Mouse (Mus musculus) midbrain, embryonic 16.5 days (tissue): ENCODE results near the gene Rps11. TPM values are rescaled to one million over a fixed set of nuclear protein-coding genes. Genes with fewer than 3 reads are reported as not detected.

Experiments used
- ATAC-seq: fragments of 200-750 bp; cut with Nextera tagmentation; 2 replicates; pipeline ENCODE4 v1.8.0; 2017; ENCODE audit warnings: moderate TSS enrichment
- H3K27ac ChIP-seq: fragments of 300-500 bp; sonication (generic); 2 replicates; pipeline ENCODE4 v1.5.1; 2014; ENCODE audit warnings: mild to moderate bottlenecking, low read length, mixed read lengths
- H3K27me3 ChIP-seq: fragments of 300-500 bp; sonication (generic); 2 replicates; pipeline ENCODE4 v1.6.1; 2014; ENCODE audit warnings: low read depth, low read length, mixed read lengths; ENCODE audit not compliant: control insufficient read depth, insufficient read depth
- H3K36me3 ChIP-seq: fragments of 300-500 bp; sonication (generic); 2 replicates; pipeline ENCODE4 v1.6.1; 2014; ENCODE audit warnings: mild to moderate bottlenecking, low read length, moderate library complexity, mixed read lengths; ENCODE audit not compliant: control insufficient read depth, insufficient read depth
- H3K4me1 ChIP-seq: fragments of 300-500 bp; sonication (generic); 2 replicates; pipeline ENCODE4 v1.6.1; 2014; ENCODE audit warnings: mild to moderate bottlenecking, low read length, mixed read lengths; ENCODE audit not compliant: control insufficient read depth, insufficient read depth
- H3K4me2 ChIP-seq: fragments of 300-500 bp; sonication (generic); 2 replicates; pipeline ENCODE4 v1.6.1; 2014; ENCODE audit warnings: mild to moderate bottlenecking, low read length, mixed read lengths
- H3K4me3 ChIP-seq: fragments of 300-500 bp; sonication (generic); 2 replicates; pipeline ENCODE4 v1.5.1; 2014; ENCODE audit warnings: low read depth, mild to moderate bottlenecking, low read length, moderate library complexity, mixed read lengths
- H3K9ac ChIP-seq: fragments of 300-500 bp; sonication (generic); 2 replicates; pipeline ENCODE4 v1.6.1; 2014; ENCODE audit warnings: low read depth, low read length, mixed read lengths
- H3K9me3 ChIP-seq: fragments of 300-500 bp; sonication (generic); replicated peaks from 2 replicates; pipeline ENCODE4 v1.6.1; 2014; ENCODE audit warnings: mild to moderate bottlenecking, low read length, mixed read lengths; ENCODE audit not compliant: control insufficient read depth, poor library complexity, severe bottlenecking
- WGBS: fragments of 180-500 bp; shearing (Covaris S2); extraction: QIAGEN DNeasy Blood & Tissue Kit; methylation state at CpG from one replicate; pipeline ENCODE4 v1.1.7; 2014; 5-methylcytosine and 5-hydroxymethylcytosine counted together
- polyA plus RNA-seq: library from polyadenylated mRNA; unstranded; fragments of >200 nt; fragmentation: Nextera tagmentation; extraction: Ambion mirVana; gene quantifications from 2 replicates; pipeline ENCODE4 v1.2.1, GENCODE M21; 2015

Gene Rps11
- polyA plus RNA-seq, 1 experiment from 2014 or later = 657 TPM

DNA sequence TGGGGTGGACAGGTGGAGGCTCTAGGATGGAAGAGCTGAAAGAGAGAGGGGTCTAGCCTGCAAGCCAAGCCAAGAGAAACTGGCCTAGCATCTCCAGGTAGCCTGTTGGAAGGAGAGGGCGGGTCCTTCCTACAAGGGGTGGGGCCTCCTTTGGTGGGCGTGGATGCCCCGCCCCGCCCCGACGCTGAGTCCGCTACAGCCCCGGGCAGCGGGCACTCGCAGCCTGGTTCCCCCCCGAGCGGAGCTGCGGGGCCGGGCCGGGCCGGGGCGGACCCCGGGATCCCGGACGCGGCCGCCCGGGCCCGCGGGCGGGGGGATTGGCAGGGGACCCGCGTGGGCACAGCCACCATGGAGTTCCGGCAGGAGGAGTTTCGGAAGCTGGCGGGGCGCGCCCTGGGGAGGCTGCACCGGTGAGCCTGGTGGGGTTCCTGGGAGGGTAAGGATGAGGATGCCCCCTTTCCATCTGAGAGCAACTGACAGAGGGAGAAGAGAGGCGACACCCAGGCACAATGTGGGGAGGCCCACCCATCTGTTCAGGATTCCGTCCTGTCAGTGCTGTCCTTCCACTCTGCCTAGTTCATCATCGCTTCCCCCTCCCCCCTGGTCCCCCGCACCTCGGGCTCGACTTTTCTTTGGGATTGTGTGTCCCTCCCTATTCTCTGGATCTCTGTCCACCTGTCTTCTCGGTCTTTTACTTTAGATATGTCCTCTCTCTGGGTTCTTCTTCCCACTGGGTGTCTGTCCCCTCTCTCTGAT, 39.7 kb upstream of the Rps11 start, which contains the start of gene Slc17a7:
TSS of gene Slc17a7 (plus strand) at position 215 of the 756 bp plus-strand sequence.
- Histone ChIP-seq H3K36me3 (peaks cover 6% of the 10 kb centered on the region; the same call in 1 of the 2 replicates), H3K9ac (peak within 1 kb of the TSS; percentile 44; the same call in 1 of the 2 replicates), H3K27me3 (peaks cover 54% of the 10 kb centered on the region), H3K4me3 (peak within 1 kb of the TSS; percentile 36), H3K27ac (no peak within 1 kb of the TSS), H3K4me1 (peaks cover 20% of the 10 kb centered on the region), H3K4me2 (peak within 1 kb of the TSS; percentile 57), H3K9me3 (no peaks in the 10 kb centered on the region)
- WGBS = 1% methylated on average over 39 of the region's 41 CpGs
- no peak for ATAC-seq

DNA sequence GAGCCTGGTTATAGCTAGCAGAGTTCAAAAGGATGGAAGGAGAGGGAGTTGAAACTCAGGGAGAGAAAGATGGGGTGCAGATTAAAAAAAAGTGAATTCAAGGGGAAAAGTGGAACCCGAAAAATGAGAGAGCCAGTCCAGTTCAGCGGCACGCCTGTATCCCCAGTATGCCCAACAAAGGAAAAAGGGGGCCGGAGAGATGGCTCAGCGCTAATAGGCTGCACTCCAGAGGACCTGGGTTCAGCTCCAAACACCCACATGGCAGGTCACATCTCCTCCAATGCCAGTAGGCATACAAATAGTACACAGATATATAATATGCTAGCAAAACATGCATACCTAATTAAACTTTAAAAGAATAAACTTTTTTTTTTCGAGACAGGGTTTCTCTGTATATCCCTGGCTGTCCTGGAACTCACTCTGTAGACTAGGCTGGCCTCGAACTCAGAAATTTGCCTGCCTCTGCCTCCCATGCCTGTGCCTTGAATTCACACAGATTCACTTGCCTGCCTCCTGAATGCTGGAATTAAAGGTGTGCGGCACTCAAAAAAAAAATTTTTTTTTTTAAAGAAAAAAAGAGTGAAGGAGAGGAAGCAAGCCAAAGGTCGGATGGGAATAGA, 38.9 kb upstream of the Rps11 start:
- peaks cover 46% of the 10 kb centered on the region for H3K27me3 ChIP-seq
- no peak overlapping the region for H3K27ac ChIP-seq
- H3K9ac ChIP-seq = no peak overlapping the region
- peaks cover 11% of the 10 kb centered on the region; the same call in 1 of the 2 replicates for H3K36me3 ChIP-seq
- H3K4me1 ChIP-seq = peaks cover 14% of the 10 kb centered on the region
- no peaks in the 10 kb centered on the region for H3K9me3 ChIP-seq
- no peak overlapping the region for H3K4me3 ChIP-seq
- ATAC-seq = no peak
- H3K4me2 ChIP-seq = no peak overlapping the region; the same call in 1 of the 2 replicates
- WGBS = 67% methylated on average over 9 of the region's 9 CpGs

DNA sequence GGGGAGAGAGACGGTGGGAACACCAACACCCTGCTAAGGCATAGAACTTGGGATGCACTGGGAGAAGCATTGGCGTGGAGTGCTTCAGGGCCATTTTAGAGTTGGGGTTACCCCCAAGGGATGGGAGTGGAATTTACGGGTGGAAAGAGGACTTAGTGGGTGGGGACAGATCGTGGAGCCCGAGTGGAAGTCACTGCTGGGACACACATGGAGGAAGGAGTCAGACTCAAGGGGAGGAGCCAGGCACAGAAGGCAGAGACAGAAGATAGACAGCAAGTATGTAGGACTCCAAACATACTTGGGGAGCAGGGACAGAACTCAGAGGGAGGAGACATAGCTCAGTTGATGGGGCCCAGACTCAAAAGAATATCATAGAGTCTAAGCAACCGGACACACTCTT, 38.3 kb upstream of the Rps11 start:
- Histone ChIP-seq H3K4me3 (peak overlapping the region; percentile 44), H3K36me3 (peaks cover 11% of the 10 kb centered on the region), H3K4me2 (peak overlapping the region; percentile 86), H3K27ac (peak overlapping the region; percentile 39), H3K9ac (peak overlapping the region; percentile 56), H3K4me1 (peaks cover 8% of the 10 kb centered on the region), H3K9me3 (no peaks in the 10 kb centered on the region), H3K27me3 (peaks cover 41% of the 10 kb centered on the region)
- ATAC-seq = peak; percentile 13; the same call in 1 of the 2 replicates
- 23% methylated on average over 6 of the region's 6 CpGs for WGBS

DNA sequence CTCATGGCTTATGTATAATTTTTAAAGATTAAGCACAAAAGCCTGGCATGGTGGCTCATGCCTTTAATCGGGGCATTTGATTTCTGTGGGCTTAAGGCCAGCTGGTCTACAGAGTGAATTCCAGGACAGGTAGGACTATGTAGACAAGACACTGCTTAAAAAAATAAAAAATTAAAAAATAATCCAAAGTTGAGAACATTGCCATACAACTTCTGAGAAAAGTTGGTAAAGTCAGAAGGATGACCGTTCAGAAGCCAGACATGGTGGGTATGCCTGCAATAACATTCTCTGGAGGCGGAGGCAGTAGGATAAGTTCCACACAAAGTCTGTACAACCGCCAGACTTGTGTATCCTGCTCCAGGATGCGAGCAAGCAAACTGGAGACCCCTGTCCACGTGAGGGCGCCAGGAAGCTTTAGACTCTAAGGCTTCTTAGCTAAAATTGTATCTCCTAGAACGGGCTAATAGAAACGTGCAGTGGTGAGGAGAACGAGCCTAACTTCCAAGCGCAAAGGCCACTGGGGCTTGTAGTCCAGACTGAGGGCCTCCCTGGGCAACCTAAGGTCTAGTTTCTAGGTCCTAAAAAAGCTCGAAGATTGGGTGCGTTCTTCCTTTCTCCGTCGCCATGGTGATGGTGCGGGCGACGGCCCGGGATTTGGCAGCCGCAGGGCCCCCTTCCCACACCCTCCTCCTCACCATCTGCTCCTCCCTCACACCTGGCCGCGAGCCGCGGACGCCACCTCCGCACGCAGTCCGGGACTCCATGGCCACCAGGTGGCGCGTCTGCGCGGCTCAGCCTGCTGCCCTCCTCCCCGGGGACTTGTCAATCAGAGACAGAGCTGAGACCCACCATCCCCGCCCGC, 37.6 kb upstream of the Rps11 start:
- Histone ChIP-seq H3K4me3 (peak overlapping the region; percentile 44), H3K4me1 (peaks cover 8% of the 10 kb centered on the region), H3K4me2 (peak overlapping the region; percentile 86), H3K27ac (peak overlapping the region; percentile 42), H3K9ac (peak overlapping the region; percentile 56), H3K9me3 (no peaks in the 10 kb centered on the region), H3K27me3 (peaks cover 38% of the 10 kb centered on the region), H3K36me3 (peaks cover 13% of the 10 kb centered on the region)
- WGBS = 4% methylated on average over 32 of the region's 35 CpGs
- ATAC-seq = peak; percentile 94

DNA sequence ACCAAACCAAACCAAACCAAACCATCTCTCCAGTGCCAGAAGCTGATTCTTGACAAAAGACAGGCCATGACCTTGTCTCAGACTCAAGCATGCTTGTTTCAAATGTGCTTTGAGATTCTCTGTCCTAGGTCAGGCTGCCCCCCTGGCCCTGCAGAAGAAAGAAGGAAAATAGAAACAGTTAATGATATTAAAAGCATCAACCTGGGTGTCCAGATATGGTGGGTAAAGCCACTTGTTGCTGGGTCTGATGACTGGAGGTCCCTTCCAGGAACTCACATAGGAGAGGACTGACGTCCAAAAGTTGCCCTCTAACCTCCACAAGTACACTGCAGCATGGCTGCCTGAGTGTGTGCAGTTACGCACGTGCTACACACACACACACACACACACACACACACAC, 36.6 kb upstream of the Rps11 start:
- ATAC-seq = no peak
- no peak overlapping the region for H3K27ac ChIP-seq
- no peaks in the 10 kb centered on the region for H3K9me3 ChIP-seq
- H3K36me3 ChIP-seq = peaks cover 13% of the 10 kb centered on the region
- H3K27me3 ChIP-seq = peaks cover 29% of the 10 kb centered on the region
- no peak overlapping the region for H3K9ac ChIP-seq
- H3K4me1 ChIP-seq = peaks cover 8% of the 10 kb centered on the region
- WGBS = 97% methylated on average over 3 of the region's 3 CpGs
- no peak overlapping the region for H3K4me2 ChIP-seq
- no peak overlapping the region for H3K4me3 ChIP-seq

DNA sequence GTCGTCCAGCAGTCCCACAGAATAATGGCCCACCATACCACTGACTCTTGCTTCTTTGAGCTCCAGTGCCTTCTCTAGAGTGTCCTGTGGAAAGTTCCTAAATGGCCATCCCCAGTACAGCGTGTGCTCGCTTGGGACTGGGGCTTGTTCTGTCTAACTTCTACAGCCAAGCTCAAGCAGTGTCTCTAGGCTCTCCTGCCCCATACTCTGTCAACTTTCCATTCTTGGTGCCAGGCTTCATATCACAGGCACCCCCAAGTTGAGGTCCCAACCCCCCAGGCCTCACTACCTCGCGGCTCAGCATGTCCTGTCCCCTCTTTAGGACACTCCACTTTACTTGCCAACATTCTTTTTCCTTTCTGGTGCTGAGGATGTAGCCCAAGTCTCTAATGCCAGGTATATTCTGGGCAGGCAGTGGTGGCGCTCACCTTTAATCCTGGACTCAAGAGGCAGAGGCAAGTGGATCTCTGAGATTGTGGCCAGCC, 36.1 kb upstream of the Rps11 start:
- Histone ChIP-seq H3K36me3 (peaks cover 13% of the 10 kb centered on the region), H3K27me3 (peaks cover 24% of the 10 kb centered on the region), H3K27ac (no peak overlapping the region), H3K4me1 (peaks cover 10% of the 10 kb centered on the region), H3K4me2 (no peak overlapping the region), H3K4me3 (no peak overlapping the region), H3K9ac (no peak overlapping the region), H3K9me3 (no peaks in the 10 kb centered on the region)
- no peak for ATAC-seq
- 92% methylated on average over 6 of the region's 6 CpGs for WGBS

DNA sequence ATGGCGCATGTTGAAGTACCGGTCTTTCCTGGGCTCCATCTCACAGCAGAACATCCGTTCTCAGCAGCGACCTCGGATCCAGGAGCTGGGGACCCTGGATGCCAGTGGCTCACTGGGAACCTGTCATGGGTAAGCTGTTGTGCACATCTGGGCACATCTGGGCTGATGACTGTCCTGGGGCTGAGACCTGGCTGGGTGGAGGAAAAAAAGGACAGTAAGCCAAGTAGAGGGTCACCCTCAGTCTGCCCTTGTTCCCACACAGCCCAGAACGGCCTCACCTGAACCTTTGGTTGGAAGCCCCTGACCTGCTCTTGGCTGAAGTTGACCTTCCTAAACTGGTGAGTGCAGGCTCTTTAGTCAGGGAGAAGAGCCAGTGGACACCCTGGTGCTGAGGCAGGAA, 34.8 kb upstream of the Rps11 start:
- no peak overlapping the region for H3K9ac ChIP-seq
- H3K4me3 ChIP-seq = no peak overlapping the region
- no peak for ATAC-seq
- peaks cover 14% of the 10 kb centered on the region for H3K4me1 ChIP-seq
- H3K36me3 ChIP-seq = peaks cover 13% of the 10 kb centered on the region
- no peaks in the 10 kb centered on the region for H3K9me3 ChIP-seq
- H3K27ac ChIP-seq = no peak overlapping the region
- H3K4me2 ChIP-seq = no peak overlapping the region
- 96% methylated on average over 6 of the region's 6 CpGs for WGBS
- H3K27me3 ChIP-seq = peaks cover 10% of the 10 kb centered on the region

DNA sequence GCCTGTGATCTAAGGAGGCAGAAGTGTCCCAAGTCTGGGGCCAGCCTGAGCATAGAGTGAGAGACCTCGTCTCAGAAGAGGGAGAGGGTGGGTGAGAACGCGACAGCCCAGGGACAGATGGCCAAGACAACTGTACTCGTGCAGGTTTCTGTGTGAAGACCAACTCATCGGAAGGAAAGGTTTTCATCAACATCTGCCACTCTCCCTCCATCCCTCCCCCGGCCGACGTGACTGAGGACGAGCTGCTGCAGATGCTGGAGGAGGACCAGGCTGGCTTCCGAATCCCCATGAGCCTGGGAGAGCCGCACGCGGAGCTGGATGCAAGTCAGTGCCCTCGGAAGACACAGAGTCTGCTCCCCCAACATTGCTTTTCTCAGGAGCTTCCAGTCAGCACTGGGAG, 33.2 kb upstream of the Rps11 start:
- Histone ChIP-seq H3K9me3 (no peaks in the 10 kb centered on the region), H3K4me1 (peaks cover 15% of the 10 kb centered on the region), H3K4me2 (no peak overlapping the region), H3K36me3 (peaks cover 13% of the 10 kb centered on the region), H3K27me3 (no peaks in the 10 kb centered on the region), H3K27ac (no peak overlapping the region), H3K4me3 (no peak overlapping the region), H3K9ac (no peak overlapping the region)
- 91% methylated on average over 14 of the region's 14 CpGs for WGBS
- no peak for ATAC-seq
